In genomic region chr4:101689241-101689640, GRCm38 (mm10) we compare ENCODE assay signal across 18 mouse cellular contexts. TPM values are rescaled to one million over a fixed set of nuclear protein-coding genes. Genes with fewer than 3 reads are reported as not detected.
DNase-seq lines count a peak whose midpoint lies in the region; ATAC-seq and TF ChIP-seq lines count a peak whose summit lies in the region.
"Had no signal": no experiment of that assay in that cellular context is flagged by ENCODE, and none has a peak within 500 bp of the region (broad histone marks: within the 10 kb centered on the region; RNA-seq: fewer than 3 reads in every experiment).

No protein-coding gene starts in this region.

- no peak overlapping the region for H3K4me2 ChIP-seq in kidney, embryonic 15.5 days
- no peak overlapping the region for H3K4me2 ChIP-seq in embryonic facial prominence, embryonic 14.5 days (ENCODE audit: low read depth, low read length)
- H3K4me2 ChIP-seq in embryonic facial prominence, embryonic 15.5 days (replicated peaks), result no peak overlapping the region
- H3K4me2 ChIP-seq: forebrain, embryonic 13.5 days; hindbrain, embryonic 14.5 days; intestine, embryonic 15.5 days had no signal

- intact Hi-C loops in heart, adult 2 months (cut with DNase I), result loop anchor here (5.0 kb wide), 2 partner anchors 33 to 37 kb away; no protein-coding TSS in a partner anchor
- intact Hi-C loops in heart, postnatal 36 days (cut with DNase I), result no loop called here

- no peak for TF ChIP-seq CTCF in heart, adult 2 months (IDR thresholded peaks at IDR 0.05)
- no peak for TF ChIP-seq CTCF in kidney, adult 2 months (conservative IDR thresholded peaks at IDR 0.05; ENCODE audit: insufficient read depth, insufficient read length, low read depth, low read length)

- no peak for DNase-seq in heart, adult 2 months
- DNase-seq in heart, postnatal 36 days, result no peak
- no peak for DNase-seq in kidney, adult 2 months
- DNase-seq in embryonic facial prominence, embryonic 14.5 days (ENCODE audit: low spot score), result peak; percentile 59
- DNase-seq in frontal cortex, postnatal 14 days (ENCODE audit: low spot score in 2 of 2), result no peak
- DNase-seq: adrenal gland, adult 2 months; adrenal gland, postnatal 25 days; cerebellum, adult 18-20 months; cerebellum, adult 9-11 months; cerebellum, postnatal 36 days; forebrain, postnatal 0 days; kidney, adult 18-20 months had no signal

- H3K27ac ChIP-seq in heart, adult 2 months, result peak overlapping the region; percentile 71
- H3K27ac ChIP-seq in kidney, adult 2 months (ENCODE audit: insufficient read depth, low read depth, low read length), result peak overlapping the region; percentile 60
- H3K27ac ChIP-seq in kidney, embryonic 15.5 days, result no peak overlapping the region
- H3K27ac ChIP-seq in embryonic facial prominence, embryonic 14.5 days (replicated peaks; ENCODE audit: low read depth, low read length), result peak overlapping the region; percentile 54
- peak overlapping the region; percentile 69 for H3K27ac ChIP-seq in embryonic facial prominence, embryonic 15.5 days (replicated peaks)
- H3K27ac ChIP-seq: forebrain, embryonic 13.5 days; hindbrain, embryonic 10.5 days; hindbrain, embryonic 14.5 days; intestine, embryonic 15.5 days had no signal

- no peaks in the 10 kb centered on the region for H3K9me3 ChIP-seq in kidney, embryonic 15.5 days (replicated peaks)
- no peaks in the 10 kb centered on the region for H3K9me3 ChIP-seq in embryonic facial prominence, embryonic 14.5 days (ENCODE audit: control insufficient read depth, low read length)
- no peaks in the 10 kb centered on the region for H3K9me3 ChIP-seq in embryonic facial prominence, embryonic 15.5 days (replicated peaks)
- H3K9me3 ChIP-seq: forebrain, embryonic 13.5 days; hindbrain, embryonic 10.5 days; intestine, embryonic 15.5 days had no signal

- ATAC-seq in kidney, embryonic 15.5 days (replicated peaks; ENCODE audit: low FRiP score), result no peak
- no peak for ATAC-seq in embryonic facial prominence, embryonic 14.5 days (ENCODE audit: low read depth)
- no peak for ATAC-seq in embryonic facial prominence, embryonic 15.5 days (ENCODE audit: insufficient number of reproducible peaks, low FRiP score, low TSS enrichment, low read depth)
- ATAC-seq: forebrain, embryonic 13.5 days; forebrain, postnatal 0 days; intestine, embryonic 15.5 days had no signal

- no peak for TF ChIP-seq POLR2A in heart, adult 2 months (IDR thresholded peaks at IDR 0.05; ENCODE audit: insufficient read depth, low read depth, low read length)
- TF ChIP-seq POLR2A in kidney, adult 2 months (IDR thresholded peaks at IDR 0.05; ENCODE audit: low read depth, low read length), result no peak

- H3K79me2 ChIP-seq in heart, adult 2 months (replicated peaks; ENCODE audit: control insufficient read depth, insufficient read depth, low read length), result no peaks in the 10 kb centered on the region

- peaks cover 4% of the 10 kb centered on the region for H3K36me3 ChIP-seq in heart, adult 2 months (ENCODE audit: control insufficient read depth, insufficient read depth, low read length)
- H3K36me3 ChIP-seq in kidney, adult 2 months (ENCODE audit: control insufficient read depth, insufficient read depth, low read length), result no peaks in the 10 kb centered on the region
- no peaks in the 10 kb centered on the region for H3K36me3 ChIP-seq in kidney, embryonic 15.5 days
- no peaks in the 10 kb centered on the region for H3K36me3 ChIP-seq in embryonic facial prominence, embryonic 14.5 days (ENCODE audit: control insufficient read depth, insufficient read depth, low read length)
- H3K36me3 ChIP-seq in embryonic facial prominence, embryonic 15.5 days, result no peaks in the 10 kb centered on the region
- H3K36me3 ChIP-seq: hindbrain, embryonic 10.5 days; intestine, embryonic 15.5 days had no signal

- TF ChIP-seq EP300 in heart, adult 2 months (IDR thresholded peaks at IDR 0.05; ENCODE audit: insufficient read depth, low read depth, low read length), result no peak

- no peaks in the 10 kb centered on the region for H3K27me3 ChIP-seq in heart, adult 2 months (ENCODE audit: control insufficient read depth, insufficient read depth, low read length)
- no peaks in the 10 kb centered on the region for H3K27me3 ChIP-seq in kidney, adult 2 months (replicated peaks; ENCODE audit: control insufficient read depth, insufficient read depth, low read length)
- H3K27me3 ChIP-seq in kidney, embryonic 15.5 days, result no peaks in the 10 kb centered on the region
- H3K27me3 ChIP-seq in embryonic facial prominence, embryonic 14.5 days (replicated peaks; ENCODE audit: control insufficient read depth, insufficient read depth, low read length), result no peaks in the 10 kb centered on the region
- no peaks in the 10 kb centered on the region for H3K27me3 ChIP-seq in embryonic facial prominence, embryonic 15.5 days
- H3K27me3 ChIP-seq: forebrain, embryonic 13.5 days; intestine, embryonic 15.5 days had no signal

- H3K4me3 ChIP-seq in heart, adult 2 months, result no peak overlapping the region
- H3K4me3 ChIP-seq in kidney, adult 2 months (ENCODE audit: insufficient read depth, low read depth, low read length), result no peak overlapping the region
- no peak overlapping the region for H3K4me3 ChIP-seq in kidney, embryonic 15.5 days (replicated peaks)
- no peak overlapping the region for H3K4me3 ChIP-seq in embryonic facial prominence, embryonic 14.5 days (ENCODE audit: low read depth, low read length)
- H3K4me3 ChIP-seq in embryonic facial prominence, embryonic 15.5 days (replicated peaks), result no peak overlapping the region
- H3K4me3 ChIP-seq: forebrain, embryonic 13.5 days; hindbrain, embryonic 10.5 days; intestine, embryonic 15.5 days had no signal

- WGBS in heart, adult 2 months, result 38% methylated on average over 4 of the region's 4 CpGs
- WGBS in kidney, adult 2 months, result 70% methylated on average over 4 of the region's 4 CpGs
- WGBS in kidney, embryonic 15.5 days, result 69% methylated on average over 4 of the region's 4 CpGs
- 69% methylated on average over 4 of the region's 4 CpGs for WGBS in embryonic facial prominence, embryonic 14.5 days
- WGBS in embryonic facial prominence, embryonic 15.5 days, result 67% methylated on average over 4 of the region's 4 CpGs

- no peak overlapping the region for H3K9ac ChIP-seq in heart, adult 2 months (ENCODE audit: low read depth, low read length)
- H3K9ac ChIP-seq in kidney, embryonic 15.5 days, result no peak overlapping the region
- no peak overlapping the region for H3K9ac ChIP-seq in embryonic facial prominence, embryonic 14.5 days (ENCODE audit: low read depth, low read length)
- no peak overlapping the region for H3K9ac ChIP-seq in embryonic facial prominence, embryonic 15.5 days
- H3K9ac ChIP-seq: forebrain, embryonic 13.5 days; forebrain, postnatal 0 days; hindbrain, embryonic 14.5 days; intestine, embryonic 15.5 days had no signal

- peaks cover 3% of the 10 kb centered on the region for H3K4me1 ChIP-seq in heart, adult 2 months (ENCODE audit: control insufficient read depth, insufficient read depth, low read length)
- H3K4me1 ChIP-seq in kidney, adult 2 months (ENCODE audit: control insufficient read depth, insufficient read depth, low read length), result no peaks in the 10 kb centered on the region
- no peaks in the 10 kb centered on the region for H3K4me1 ChIP-seq in kidney, embryonic 15.5 days
- peaks cover 3% of the 10 kb centered on the region; the same call in 1 of the 2 replicates for H3K4me1 ChIP-seq in embryonic facial prominence, embryonic 14.5 days (ENCODE audit: control insufficient read depth, insufficient read depth, low read length)
- no peaks in the 10 kb centered on the region for H3K4me1 ChIP-seq in embryonic facial prominence, embryonic 15.5 days
- H3K4me1 ChIP-seq: forebrain, embryonic 13.5 days; hindbrain, embryonic 10.5 days; intestine, embryonic 15.5 days had no signal

RNA-seq across cellular contexts. Expression of gene Lepr, which starts 28.0 kb away (rescaled TPM):
- 1 to 10 TPM; 3.2 to 3.9 TPM for total RNA-seq in heart, adult 2 months (2021)
- 0.80 and 2.0 TPM in 2 replicates for polyA plus RNA-seq in heart, adult 2 months (2012; rRNA removed)
- total RNA-seq in heart, postnatal 36 days (2021), result 1 to 10 TPM; 3.5 to 4.5 TPM
- polyA plus RNA-seq in kidney, adult 2 months (2012; rRNA removed), result 3.5 and 5.3 TPM in 2 replicates
- 3.9 and 4.5 TPM in 2 replicates for polyA plus RNA-seq in kidney, embryonic 15.5 days (2015; fragmentation: Nextera tagmentation; extraction: Ambion mirVana)
- 16.0 and 16.2 TPM in 2 replicates for polyA plus RNA-seq in embryonic facial prominence, embryonic 14.5 days (2014; fragmentation: Nextera tagmentation; extraction: Ambion mirVana)
- 12.7 and 14.2 TPM in 2 replicates for polyA plus RNA-seq in embryonic facial prominence, embryonic 15.5 days (2015; fragmentation: Nextera tagmentation; extraction: Ambion mirVana)

RNA-seq across cellular contexts. Expression of gene Leprot, which starts 41.7 kb away (rescaled TPM):
- 10 to 100 TPM; 24.2 to 30.2 TPM for total RNA-seq in heart, adult 2 months (2021)
- 37.9 and 59.2 TPM in 2 replicates for polyA plus RNA-seq in heart, adult 2 months (2012; rRNA removed)
- total RNA-seq in heart, postnatal 36 days (2021), result 10 to 100 TPM; 30.0 to 30.1 TPM
- polyA plus RNA-seq in kidney, adult 2 months (2012; rRNA removed), result 61.8 and 71.7 TPM in 2 replicates
- 86.1 and 88.3 TPM in 2 replicates for polyA plus RNA-seq in kidney, embryonic 15.5 days (2015; fragmentation: Nextera tagmentation; extraction: Ambion mirVana)
- 98.1 and 98.2 TPM in 2 replicates for polyA plus RNA-seq in embryonic facial prominence, embryonic 14.5 days (2014; fragmentation: Nextera tagmentation; extraction: Ambion mirVana)
- polyA plus RNA-seq in embryonic facial prominence, embryonic 15.5 days (2015; fragmentation: Nextera tagmentation; extraction: Ambion mirVana), result 89.2 and 93.3 TPM in 2 replicates
